Mouse (Mus musculus) brain, embryonic 14.5 days (tissue): ENCODE measurements at regions not wholly inside any gene's neighbourhood (a gene's known extent, or its start where the extent isn't known, plus 50 kb on each side); places are given as distances from the start of the nearest gene placed in this dataset.

ENCODE experiments used
- CTCF ChIP-seq: fragments of 200-500 bp; IDR thresholded peaks from 2 replicates; pipeline ENCODE4 v1.5.1; 2012; ENCODE audit warnings: inconsistent platforms, mild to moderate bottlenecking, moderate library complexity, borderline replicate concordance; ENCODE audit not compliant: insufficient read depth, insufficient read length; ENCODE audit errors: extremely low read depth
- POLR2A ChIP-seq: fragments of 200-500 bp; IDR thresholded peaks from 2 replicates; pipeline ENCODE4 v1.6.1; 2012; ENCODE audit warnings: mild to moderate bottlenecking, inconsistent platforms, borderline replicate concordance; ENCODE audit not compliant: poor library complexity, insufficient read depth, insufficient read length, severe bottlenecking; ENCODE audit errors: extremely low read depth

GRCm38 (mm10) chr10:11709742-11710141 is 366.5 kb downstream of the Epm2a start:
- no peak for TF ChIP-seq POLR2A
- TF ChIP-seq CTCF: no peak
